9 mouse cellular contexts compared by ENCODE assay signal in genomic region chr2:65285380-65285779, GRCm38 (mm10). TPM values are rescaled to one million over a fixed set of nuclear protein-coding genes. Genes with fewer than 3 reads are reported as not detected.
A peak's percentile ranks its signal among the peaks of the same experiment; 100 is the strongest.
DNase-seq lines count a peak whose midpoint lies in the region; ATAC-seq lines count a peak whose summit lies in the region.
"Had no signal": no experiment of that assay in that cellular context is flagged by ENCODE, and none has a peak within 500 bp of the region (broad histone marks: within the 10 kb centered on the region; RNA-seq: fewer than 3 reads in every experiment).

No protein-coding gene starts in this region.

- H3K27me3 ChIP-seq in hindbrain, embryonic 15.5 days, result no peaks in the 10 kb centered on the region
- H3K27me3 ChIP-seq in hindbrain, embryonic 12.5 days, result no peaks in the 10 kb centered on the region
- H3K27me3 ChIP-seq in neural tube, embryonic 14.5 days (ENCODE audit: control insufficient read depth, insufficient read depth, low read length), result no peaks in the 10 kb centered on the region

- H3K4me1 ChIP-seq in hindbrain, embryonic 15.5 days (replicated peaks), result no peaks in the 10 kb centered on the region
- no peaks in the 10 kb centered on the region; the same call in 1 of the 2 replicates for H3K4me1 ChIP-seq in hindbrain, embryonic 12.5 days
- H3K4me1 ChIP-seq in neural tube, embryonic 14.5 days (ENCODE audit: control insufficient read depth, insufficient read depth, low read length), result no peaks in the 10 kb centered on the region

- no peaks in the 10 kb centered on the region for H3K9me3 ChIP-seq in hindbrain, embryonic 15.5 days
- no peaks in the 10 kb centered on the region for H3K9me3 ChIP-seq in hindbrain, embryonic 12.5 days (replicated peaks)
- H3K9me3 ChIP-seq in neural tube, embryonic 14.5 days (ENCODE audit: control insufficient read depth, low read length), result no peaks in the 10 kb centered on the region

- peak; percentile 74 for ATAC-seq in hindbrain, embryonic 15.5 days (ENCODE audit: low FRiP score, low read depth)
- no peak for ATAC-seq in hindbrain, embryonic 12.5 days (ENCODE audit: low FRiP score)
- peak; percentile 65 for ATAC-seq in neural tube, embryonic 14.5 days (ENCODE audit: low read depth)

- H3K4me3 ChIP-seq in hindbrain, embryonic 15.5 days, result no peak overlapping the region
- H3K4me3 ChIP-seq in hindbrain, embryonic 12.5 days, result no peak overlapping the region
- H3K4me3 ChIP-seq in neural tube, embryonic 14.5 days (ENCODE audit: low read depth, low read length), result no peak overlapping the region
- H3K4me3 ChIP-seq: myocyte had no signal

- no peak overlapping the region for H3K27ac ChIP-seq in hindbrain, embryonic 15.5 days (replicated peaks)
- H3K27ac ChIP-seq in hindbrain, embryonic 12.5 days, result no peak overlapping the region
- no peak overlapping the region for H3K27ac ChIP-seq in neural tube, embryonic 14.5 days (ENCODE audit: low read depth, low read length)

- H3K9ac ChIP-seq in hindbrain, embryonic 15.5 days, result no peak overlapping the region
- no peak overlapping the region for H3K9ac ChIP-seq in hindbrain, embryonic 12.5 days
- H3K9ac ChIP-seq in neural tube, embryonic 14.5 days (replicated peaks; ENCODE audit: low read depth, low read length), result no peak overlapping the region

- 45% methylated on average over 3 of the region's 3 CpGs for WGBS in hindbrain, embryonic 15.5 days
- 38% methylated on average over 3 of the region's 3 CpGs for WGBS in hindbrain, embryonic 12.5 days
- WGBS in neural tube, embryonic 14.5 days, result 25% methylated on average over 3 of the region's 3 CpGs

- no peak overlapping the region for H3K4me2 ChIP-seq in hindbrain, embryonic 15.5 days
- H3K4me2 ChIP-seq in hindbrain, embryonic 12.5 days (replicated peaks), result no peak overlapping the region
- no peak overlapping the region for H3K4me2 ChIP-seq in neural tube, embryonic 14.5 days (ENCODE audit: low read depth, low read length)

- peak; percentile 11 for DNase-seq in right cerebral cortex, adult 18-20 months
- DNase-seq in right cerebral cortex, postnatal 14 days, result no peak
- DNase-seq in fibroblast of lung, adult 2 months (ENCODE audit: low read depth), result peak; percentile 97
- no peak for DNase-seq in spleen, adult 12 weeks (ENCODE audit: low spot score)
- DNase-seq in right cerebral cortex, postnatal 4 days, result no peak

- H3K36me3 ChIP-seq in hindbrain, embryonic 15.5 days, result no peaks in the 10 kb centered on the region
- H3K36me3 ChIP-seq in hindbrain, embryonic 12.5 days, result no peaks in the 10 kb centered on the region
- no peaks in the 10 kb centered on the region for H3K36me3 ChIP-seq in neural tube, embryonic 14.5 days (ENCODE audit: control insufficient read depth, insufficient read depth, low read length)

RNA-seq across cellular contexts. Expression of gene Cobll1, which starts 46.2 kb away (rescaled TPM):
- polyA plus RNA-seq in hindbrain, embryonic 15.5 days (2015; fragmentation: Nextera tagmentation; extraction: Ambion mirVana), result 2.7 and 2.9 TPM in 2 replicates
- 2.8 and 3.5 TPM in 2 replicates for polyA plus RNA-seq in hindbrain, embryonic 12.5 days (2016; fragmentation: Nextera tagmentation; extraction: Ambion mirVana)
- polyA plus RNA-seq in neural tube, embryonic 14.5 days (2014; fragmentation: Nextera tagmentation; extraction: Ambion mirVana), result 2.7 and 3.7 TPM in 2 replicates

Comparison
In these comparisons a context has a peak if more than half of its experiments do, and no peak if none do; other contexts are left out.
1. DNase-seq: peak in right cerebral cortex, adult 18-20 months (single experiment) and fibroblast of lung, adult 2 months (single experiment); none in right cerebral cortex, postnatal 14 days (single experiment), spleen, adult 12 weeks (single experiment) and right cerebral cortex, postnatal 4 days (single experiment).